Mouse (Mus musculus): Measurements from ENCODE around the gene Cfap73.

DNA sequence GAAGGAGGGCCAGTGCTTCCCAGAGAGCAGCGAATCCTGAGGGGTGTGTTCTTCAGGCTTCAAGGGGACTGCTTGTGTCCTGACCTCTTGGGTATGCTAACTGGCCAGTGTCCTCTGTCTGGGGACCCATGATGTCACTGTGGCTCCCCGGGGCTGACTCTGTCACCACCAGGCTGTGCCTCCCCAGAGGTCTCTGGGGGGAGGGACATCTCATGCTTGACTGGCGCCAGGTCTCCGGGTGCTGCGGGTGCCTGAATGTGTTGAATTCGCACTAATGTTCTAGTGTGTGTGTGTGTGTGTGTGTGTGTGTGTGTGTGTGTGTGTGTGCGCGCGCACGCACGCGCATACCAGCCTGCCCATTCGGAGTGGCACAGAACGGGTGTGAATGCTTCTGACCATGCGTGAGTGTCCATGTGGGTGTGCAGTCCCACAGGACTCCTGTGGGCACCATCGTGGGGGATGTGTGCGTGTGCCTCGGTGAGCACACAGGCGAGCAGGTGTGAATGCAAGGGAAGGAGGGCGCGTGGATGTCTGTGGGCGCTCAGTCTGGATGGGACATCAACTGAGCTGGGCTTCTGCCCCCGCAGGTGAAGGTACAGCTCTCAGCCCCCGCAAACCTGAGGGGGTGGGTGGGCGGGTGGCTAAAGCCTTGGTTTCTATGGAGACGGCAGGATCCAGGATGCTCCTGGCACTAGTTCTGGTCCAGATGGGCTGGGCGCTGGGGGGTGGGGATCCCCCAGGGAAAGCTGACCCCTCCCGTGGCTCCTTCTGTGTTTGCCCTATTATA is 19.1 kb upstream of the Cfap73 start:
- TF ChIP-seq CTCF (IDR thresholded peaks at IDR 0.05; ENCODE audit: low read depth) (no peak), EP300 (optimal IDR thresholded peaks at IDR 0.05) (no peak)

Measured in stomach, postnatal 0 days (tissue).